In the genomic region with DNA sequence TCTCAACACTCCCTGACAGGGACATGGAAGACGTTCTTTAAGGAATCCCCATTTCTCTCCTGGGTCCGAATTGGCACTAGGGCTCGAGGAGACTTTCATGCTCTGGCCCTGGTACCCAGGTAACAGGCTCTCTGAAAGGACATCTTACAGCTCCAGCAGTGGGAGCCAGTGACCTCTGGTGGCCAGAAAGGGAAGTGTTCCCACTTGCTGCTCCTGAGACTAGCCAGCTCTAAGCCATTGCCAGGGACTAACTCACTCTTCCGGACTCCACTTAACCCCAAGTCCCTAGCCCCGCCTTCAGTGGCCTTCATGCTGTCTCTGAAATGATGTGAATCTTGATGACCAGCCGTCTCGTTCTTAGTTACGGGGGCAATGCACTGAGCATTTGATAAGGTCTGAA, we compare ENCODE assay signal across 8 mouse cellular contexts.
DNase-seq lines count a peak whose midpoint lies in the region; ATAC-seq and TF ChIP-seq lines count a peak whose summit lies in the region.

No protein-coding gene starts in this region.

- H3K27me3 ChIP-seq in heart, embryonic 11.5 days (ENCODE audit: control insufficient read depth, insufficient read depth, low read length) = no peaks in the 10 kb centered on the region
- H3K27me3 ChIP-seq in kidney, embryonic 15.5 days = no peaks in the 10 kb centered on the region

- no peaks in the 10 kb centered on the region for H3K9me3 ChIP-seq in heart, embryonic 11.5 days (replicated peaks; ENCODE audit: control insufficient read depth, low read length)
- H3K9me3 ChIP-seq in kidney, embryonic 15.5 days (replicated peaks) = no peaks in the 10 kb centered on the region

- H3K36me3 ChIP-seq in heart, embryonic 11.5 days (ENCODE audit: control insufficient read depth, insufficient read depth, low read length) = no peaks in the 10 kb centered on the region
- H3K36me3 ChIP-seq in kidney, embryonic 15.5 days = no peaks in the 10 kb centered on the region

- TF ChIP-seq CTCF in bone marrow, adult 2 months (IDR thresholded peaks at IDR 0.05; ENCODE audit: control insufficient read depth, insufficient read depth, low read length) = peak; percentile 94

- H3K4me3 ChIP-seq in bone marrow, adult 2 months (replicated peaks; ENCODE audit: control insufficient read depth, low read depth, low read length) = no peak overlapping the region
- H3K4me3 ChIP-seq in heart, embryonic 11.5 days (ENCODE audit: low read depth, low read length) = no peak overlapping the region
- H3K4me3 ChIP-seq in kidney, embryonic 15.5 days (replicated peaks) = no peak overlapping the region

- no peak overlapping the region for H3K4me2 ChIP-seq in heart, embryonic 11.5 days
- no peak overlapping the region for H3K4me2 ChIP-seq in kidney, embryonic 15.5 days

- WGBS in bone marrow, adult 2 months = 43% methylated on average over 8 of the region's 8 CpGs
- 18% methylated on average over 8 of the region's 8 CpGs for WGBS in heart, embryonic 11.5 days (ENCODE audit: insufficient replicate concordance)
- WGBS in kidney, embryonic 15.5 days = 32% methylated on average over 8 of the region's 8 CpGs

- DNase-seq in A20 (ENCODE audit: low read depth, low spot score) (peak; percentile 75), liver (peak; percentile 88)
- DNase-seq in naive thymus-derived CD4-positive, alpha-beta T cell, adult 2 months (ENCODE audit: low read depth) = peak; percentile 88
- DNase-seq in spleen, postnatal 4 days (ENCODE audit: low spot score in 2 of 2) = peak; percentile 86 to 95

- peaks cover 7% of the 10 kb centered on the region for H3K4me1 ChIP-seq in bone marrow, adult 2 months (ENCODE audit: control insufficient read depth, insufficient read depth, low read length)
- H3K4me1 ChIP-seq in heart, embryonic 11.5 days (ENCODE audit: control insufficient read depth, insufficient read depth, low read length) = 0 out of 2 replicates have a peak, but pooled peaks cover 6% of the 10 kb centered on the region
- H3K4me1 ChIP-seq in kidney, embryonic 15.5 days = no peaks in the 10 kb centered on the region

- H3K27ac ChIP-seq in bone marrow, adult 2 months (ENCODE audit: control insufficient read depth, insufficient read depth, low read depth, low read length, poor library complexity) = no peak overlapping the region
- H3K27ac ChIP-seq in heart, embryonic 11.5 days (ENCODE audit: low read depth, low read length) = no peak overlapping the region
- no peak overlapping the region for H3K27ac ChIP-seq in kidney, embryonic 15.5 days

- no peak for TF ChIP-seq POLR2A in bone marrow, adult 2 months (IDR thresholded peaks at IDR 0.05; ENCODE audit: borderline replicate concordance, control insufficient read depth, low read depth, low read length)

- peak; percentile 84 for ATAC-seq in erythroblast, adult 5-6 weeks (replicated peaks; ENCODE audit: low FRiP score, poor library complexity, severe bottlenecking)
- ATAC-seq in heart, embryonic 11.5 days (replicated peaks; ENCODE audit: insufficient number of reproducible peaks, low FRiP score, low TSS enrichment) = peak; percentile 56; the same call in 1 of the 2 replicates
- ATAC-seq in kidney, embryonic 15.5 days (replicated peaks; ENCODE audit: low FRiP score) = peak; percentile 62; the same call in 1 of the 2 replicates

- no peak overlapping the region for H3K9ac ChIP-seq in heart, embryonic 11.5 days (ENCODE audit: low read depth, low read length)
- no peak overlapping the region for H3K9ac ChIP-seq in kidney, embryonic 15.5 days
